Mouse (Mus musculus): Measurements from ENCODE around the gene Dgki.

The Dgki gene

DNA sequence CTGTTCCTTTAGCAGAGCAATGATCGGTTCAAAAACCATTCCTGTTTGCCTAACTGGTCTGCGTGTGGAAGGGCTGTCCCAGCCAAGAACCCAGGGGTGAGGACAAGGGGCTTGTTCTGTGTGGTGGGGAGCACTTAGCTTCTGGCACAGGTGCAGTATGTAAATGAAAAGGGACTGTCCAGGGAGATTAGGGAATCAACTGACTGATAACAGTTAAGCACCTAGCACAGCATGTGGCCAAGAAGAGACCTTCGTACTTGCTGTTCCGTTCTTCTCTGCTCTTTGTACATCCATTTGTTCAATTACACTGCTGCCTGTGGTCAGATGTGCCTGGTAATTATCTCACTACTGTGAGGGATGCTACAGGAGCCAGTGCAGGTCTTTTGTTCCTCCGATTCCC lies 248.3 kb downstream of the Dgki start:
- TF ChIP-seq GATA4 (IDR thresholded peaks at IDR 0.05; ENCODE audit: insufficient replicate concordance, low read length) = no peak

- TF ChIP-seq GATA4 (IDR thresholded peaks at IDR 0.05; ENCODE audit: insufficient replicate concordance, low read length) = no peak
Measured at GRCm38 (mm10) chr6:37051150-37051549, 248.8 kb downstream of the Dgki start.

GRCm38 (mm10) chr6:37047611-37048129 lies 252.3 kb downstream of the Dgki start:
- no peak for TF ChIP-seq GATA4 (IDR thresholded peaks at IDR 0.05; ENCODE audit: insufficient replicate concordance, low read length)

- no peak for TF ChIP-seq GATA4 (IDR thresholded peaks at IDR 0.05; ENCODE audit: insufficient replicate concordance, low read length)
Measured at GRCm38 (mm10) chr6:37046152-37046788, 253.7 kb downstream of the Dgki start.

DNA sequence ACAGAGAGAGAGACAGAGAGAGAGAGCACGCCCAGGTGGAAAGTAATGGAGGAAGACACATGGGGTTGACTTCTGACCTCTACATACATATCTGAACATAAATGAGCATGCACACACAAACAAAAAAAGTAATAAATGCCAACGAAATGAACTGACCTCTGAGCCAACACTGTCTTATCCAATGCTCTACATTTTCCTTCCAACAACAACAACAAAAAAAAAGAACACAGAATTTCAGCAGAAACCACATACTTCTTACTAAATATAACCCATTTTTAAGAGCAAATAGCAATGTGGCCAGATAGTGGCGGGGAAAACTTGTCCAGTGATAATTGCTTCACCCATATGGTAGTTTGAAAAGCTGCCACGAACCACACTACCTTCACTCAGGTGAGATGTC lies 255.2 kb downstream of the Dgki start:
- no peak for TF ChIP-seq GATA4 (IDR thresholded peaks at IDR 0.05; ENCODE audit: insufficient replicate concordance, low read length)

DNA sequence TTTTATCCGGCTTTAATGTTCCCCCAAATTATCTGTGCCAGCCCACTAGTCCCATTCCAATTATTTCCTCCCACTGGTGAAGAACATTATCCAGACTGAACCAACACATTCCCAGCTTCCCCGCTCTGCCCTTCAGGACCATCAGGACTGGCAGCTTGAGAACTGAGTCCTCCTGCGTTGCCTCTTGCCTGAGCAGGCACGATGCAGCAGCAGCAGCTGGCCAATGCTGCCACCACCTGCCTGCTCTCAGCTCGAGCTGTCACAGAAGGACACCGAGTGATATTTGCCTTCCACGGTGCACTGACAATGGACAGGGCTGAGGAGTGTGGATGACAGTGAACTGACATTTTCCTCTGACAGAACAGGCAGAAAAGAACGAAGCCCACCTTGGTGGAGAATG lies 261.5 kb downstream of the Dgki start:
- no peak for TF ChIP-seq GATA4 (IDR thresholded peaks at IDR 0.05; ENCODE audit: insufficient replicate concordance, low read length)

DNA sequence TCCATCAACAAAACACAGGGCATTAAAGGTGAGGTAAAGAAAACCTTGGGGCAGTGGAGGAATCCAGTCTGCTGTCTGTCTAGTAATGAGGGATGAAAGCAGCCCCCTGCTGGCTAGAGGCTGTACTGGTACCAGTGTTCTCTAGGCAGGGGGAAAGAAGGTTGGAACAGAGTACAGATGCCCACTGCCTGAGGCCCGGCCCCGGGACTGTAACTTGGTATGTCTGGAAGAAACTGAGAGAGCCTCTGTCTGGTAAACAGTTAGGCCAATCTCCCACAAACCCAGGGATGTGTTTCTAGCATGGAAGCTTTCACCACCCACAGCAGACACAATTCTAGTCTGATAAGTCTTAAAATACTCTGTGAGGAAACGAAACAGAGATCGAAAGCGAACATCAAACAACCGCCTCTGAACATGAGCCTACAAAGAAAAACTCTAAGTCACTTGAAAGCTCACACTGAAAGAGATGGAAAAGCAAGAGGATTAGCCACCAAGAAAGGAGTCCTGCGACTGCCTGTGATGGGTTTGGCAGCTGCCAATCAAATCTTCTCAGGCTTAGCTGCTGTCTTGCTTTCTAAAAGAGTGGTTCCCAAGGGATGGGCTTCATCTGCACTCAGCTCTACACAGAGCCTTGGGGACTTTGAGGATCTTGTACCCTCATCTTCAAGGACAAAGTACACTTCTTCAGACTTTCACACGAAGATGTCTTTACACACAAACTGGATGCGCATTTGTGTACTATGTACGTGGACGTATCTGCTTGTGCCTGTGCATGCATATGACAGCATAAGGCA lies 262.7 kb downstream of the Dgki start:
- TF ChIP-seq GATA4 (IDR thresholded peaks at IDR 0.05; ENCODE audit: insufficient replicate concordance, low read length) = no peak

DNA sequence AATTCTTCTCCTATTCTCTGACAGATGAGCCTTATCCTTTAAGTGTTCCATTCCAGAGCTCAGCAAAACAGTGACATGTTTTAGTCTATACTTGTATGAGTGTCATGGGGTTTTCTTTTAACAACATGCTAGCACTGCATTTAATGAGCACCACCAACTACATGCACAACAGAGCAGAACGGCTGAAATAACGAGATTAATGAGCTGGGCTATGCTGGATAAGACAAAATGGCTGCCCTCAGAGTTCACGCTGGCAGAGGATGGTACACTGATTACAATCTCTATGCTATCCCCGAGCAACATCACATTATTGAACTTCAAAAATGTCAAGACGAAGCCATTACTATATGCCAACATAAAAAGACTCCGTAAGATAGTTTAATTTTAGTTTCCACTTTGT lies 264.3 kb downstream of the Dgki start:
- no peak for TF ChIP-seq GATA4 (IDR thresholded peaks at IDR 0.05; ENCODE audit: insufficient replicate concordance, low read length)

DNA sequence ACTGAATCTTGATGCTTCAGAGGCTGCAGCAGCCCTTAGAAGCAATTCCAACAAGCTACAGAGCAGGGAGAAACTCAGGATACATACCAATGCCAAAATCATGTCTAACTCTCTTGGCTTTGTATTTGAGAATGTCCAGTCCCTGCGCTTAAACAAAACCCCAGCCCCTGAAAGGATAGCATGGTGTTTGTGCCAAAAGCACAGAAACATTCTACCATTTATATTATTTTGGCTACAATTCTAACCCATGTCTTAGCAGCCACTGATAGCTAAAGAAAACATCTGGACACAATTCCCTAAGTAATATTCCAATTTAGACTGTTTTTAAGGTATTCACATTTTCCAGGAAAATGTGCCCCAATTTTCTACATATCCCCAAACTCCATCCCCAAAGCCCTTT lies 269.0 kb downstream of the Dgki start:
- TF ChIP-seq GATA4 (IDR thresholded peaks at IDR 0.05; ENCODE audit: insufficient replicate concordance, low read length) = no peak

- TF ChIP-seq GATA4 (IDR thresholded peaks at IDR 0.05; ENCODE audit: insufficient replicate concordance, low read length) = no peak
Measured at GRCm38 (mm10) chr6:37030402-37030801, 269.6 kb downstream of the Dgki start.

DNA sequence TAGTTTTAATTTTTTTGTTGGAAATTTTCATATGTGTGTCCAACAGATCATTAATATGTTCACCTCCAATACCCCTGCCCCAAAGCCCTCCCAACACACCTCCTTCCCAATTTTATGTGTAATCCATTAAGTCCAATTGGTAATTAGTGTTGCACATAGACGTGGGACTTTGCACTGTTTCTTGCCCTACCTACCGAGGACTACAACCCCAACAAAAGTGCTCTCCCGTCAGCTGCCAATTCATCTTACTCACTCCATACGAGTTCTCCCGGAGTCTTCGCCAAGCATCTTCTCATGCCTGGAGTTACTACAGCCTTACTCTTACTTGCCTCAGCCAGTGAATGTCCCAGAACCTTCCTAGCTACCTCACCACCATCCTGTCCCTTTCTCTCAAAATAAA lies 271.1 kb downstream of the Dgki start:
- no peak for TF ChIP-seq GATA4 (IDR thresholded peaks at IDR 0.05; ENCODE audit: insufficient replicate concordance, low read length)

DNA sequence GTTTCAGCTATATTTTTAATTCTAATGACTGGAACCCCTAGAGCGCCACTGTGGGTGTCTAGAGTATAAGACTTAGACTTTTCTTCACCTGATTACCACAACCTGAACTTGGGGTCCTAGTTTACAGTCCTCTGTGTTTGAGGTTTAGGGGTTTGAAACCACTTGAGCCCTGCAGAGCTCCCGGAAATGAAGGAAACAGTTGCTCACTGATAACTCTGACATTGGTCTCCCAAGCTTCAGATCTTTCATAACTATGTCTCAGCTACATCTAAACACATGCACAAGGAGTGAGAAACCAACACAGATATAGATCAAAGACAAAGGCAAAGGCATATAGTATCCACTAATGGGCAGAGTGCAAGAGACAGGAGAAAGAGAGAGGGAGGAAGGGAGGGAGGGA lies 271.7 kb downstream of the Dgki start:
- no peak for TF ChIP-seq GATA4 (IDR thresholded peaks at IDR 0.05; ENCODE audit: insufficient replicate concordance, low read length)

DNA sequence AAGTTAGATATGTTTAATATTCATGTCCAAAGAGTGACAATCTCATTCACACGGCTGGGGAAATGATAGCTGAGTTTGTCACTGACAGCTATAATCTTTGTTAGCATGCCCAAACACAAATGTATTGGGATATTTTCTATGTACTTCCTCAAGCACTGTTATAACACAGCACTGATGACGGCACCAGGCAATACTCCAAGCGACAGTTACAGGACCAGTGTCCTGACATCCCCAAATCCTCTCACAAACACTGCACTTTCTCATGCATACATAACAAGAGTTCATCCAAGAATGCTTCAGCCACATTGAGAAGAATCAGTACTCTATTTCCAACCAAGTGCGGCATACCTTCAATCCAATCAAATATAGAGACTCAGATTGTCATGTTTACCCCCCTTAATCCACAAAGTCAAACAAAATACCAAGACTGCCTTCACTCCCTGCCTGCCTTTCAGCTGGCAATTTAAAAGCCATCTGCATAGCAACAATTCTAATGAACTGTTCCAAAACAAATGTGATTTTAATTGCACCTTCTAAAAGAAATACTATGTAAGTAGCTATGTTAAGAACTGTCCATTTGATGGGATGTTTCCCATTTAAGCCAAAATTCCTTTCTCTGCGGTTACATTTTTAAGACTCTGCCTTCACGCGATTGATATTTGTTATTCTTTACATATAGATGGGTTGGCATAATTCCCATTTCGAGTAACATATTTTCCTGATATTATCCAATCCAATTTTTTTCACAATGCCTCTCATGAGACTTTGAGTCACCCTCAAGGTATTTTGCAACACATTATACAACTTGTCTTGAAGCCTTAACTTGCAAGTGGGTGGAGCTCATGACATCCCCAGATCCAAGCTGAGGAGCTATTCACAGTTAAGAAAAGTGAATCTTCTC lies 273.4 kb downstream of the Dgki start:
- TF ChIP-seq GATA4 (IDR thresholded peaks at IDR 0.05; ENCODE audit: insufficient replicate concordance, low read length) = no peak

- no peak for TF ChIP-seq GATA4 (IDR thresholded peaks at IDR 0.05; ENCODE audit: insufficient replicate concordance, low read length)
Measured at GRCm38 (mm10) chr6:37016046-37016445, 283.9 kb downstream of the Dgki start.

- no peak for TF ChIP-seq GATA4 (IDR thresholded peaks at IDR 0.05; ENCODE audit: insufficient replicate concordance, low read length)
Measured at GRCm38 (mm10) chr6:37011597-37011996, 288.4 kb downstream of the Dgki start.
